Mouse (Mus musculus) lung, embryonic 16.5 days (tissue): ENCODE results near the gene Ndufv3. TPM values are rescaled to one million over a fixed set of nuclear protein-coding genes. Genes with fewer than 3 reads are reported as not detected.
"Not testable (repeated sequence)": the region's sequence is repeated elsewhere in the genome, so short reads cannot be mapped to it uniquely, and the experiment has no call there.

ENCODE experiments used
- ATAC-seq: fragments of 200-750 bp; cut with Nextera tagmentation; 2 replicates; pipeline ENCODE4 v1.8.0; 2017; ENCODE audit warnings: low read depth, mild to moderate bottlenecking, moderate library complexity
- H3K27ac ChIP-seq: fragments of 300-500 bp; sonication (generic); 2 replicates; pipeline ENCODE4 v1.5.1; 2014; ENCODE audit warnings: mild to moderate bottlenecking, control low read depth, low read length
- H3K27me3 ChIP-seq: fragments of 300-500 bp; sonication (generic); 2 replicates; pipeline ENCODE4 v1.6.1; 2014; ENCODE audit warnings: low read depth, low read length, mixed read lengths; ENCODE audit not compliant: control insufficient read depth, insufficient read depth
- H3K36me3 ChIP-seq: fragments of 300-500 bp; sonication (generic); 2 replicates; pipeline ENCODE4 v1.6.1; 2014; ENCODE audit warnings: low read length; ENCODE audit not compliant: control insufficient read depth, insufficient read depth
- H3K4me1 ChIP-seq: fragments of 300-500 bp; sonication (generic); replicated peaks from 2 replicates; pipeline ENCODE4 v1.6.1; 2014; ENCODE audit warnings: low read length, mixed read lengths; ENCODE audit not compliant: control insufficient read depth, insufficient read depth
- H3K4me2 ChIP-seq: fragments of 300-500 bp; sonication (generic); 2 replicates; pipeline ENCODE4 v1.6.1; 2014; ENCODE audit warnings: low read depth, low read length, control low read depth
- H3K4me3 ChIP-seq: fragments of 300-500 bp; sonication (generic); 2 replicates; pipeline ENCODE4 v1.5.1; 2014; ENCODE audit warnings: mild to moderate bottlenecking, low read length, control low read depth
- H3K9ac ChIP-seq: fragments of 300-500 bp; sonication (generic); 2 replicates; pipeline ENCODE4 v1.6.1; 2014; ENCODE audit warnings: low read length, control low read depth
- H3K9me3 ChIP-seq: fragments of 300-500 bp; sonication (generic); 2 replicates; pipeline ENCODE4 v1.6.1; 2016; ENCODE audit warnings: low read length; ENCODE audit not compliant: control insufficient read depth
- WGBS: fragments of 180-500 bp; shearing (Covaris S2); extraction: QIAGEN DNeasy Blood & Tissue Kit; methylation state at CpG from one replicate; pipeline ENCODE4 v1.1.7; 2014; 5-methylcytosine and 5-hydroxymethylcytosine counted together
- polyA plus RNA-seq: library from polyadenylated mRNA; unstranded; fragments of >200 nt; fragmentation: Nextera tagmentation; extraction: Ambion mirVana; gene quantifications from 2 replicates; pipeline ENCODE4 v1.2.1, GENCODE M21; 2015

The Ndufv3 gene
- polyA plus RNA-seq, 1 experiment from 2014 or later, result 253 TPM

- Histone ChIP-seq H3K27ac (no peak overlapping the region), H3K4me3 (no peak overlapping the region), H3K4me1 (peaks cover 13% of the 10 kb centered on the region), H3K4me2 (no peak overlapping the region), H3K9ac (no peak overlapping the region), H3K9me3 (no peaks in the 10 kb centered on the region), H3K36me3 (peaks cover 27% of the 10 kb centered on the region), H3K27me3 (no peaks in the 10 kb centered on the region)
- no peak for ATAC-seq
- WGBS, result 98% methylated on average over 3 of the region's 3 CpGs
Measured at GRCm38 (mm10) chr17:31525816-31526215, 5.9 kb downstream of the Ndufv3 start.

GRCm38 (mm10) chr17:31529314-31529713 is 9.4 kb downstream of the Ndufv3 start:
- Histone ChIP-seq H3K4me3 (no peak overlapping the region), H3K4me2 (no peak overlapping the region), H3K9ac (no peak overlapping the region), H3K36me3 (peaks cover 28% of the 10 kb centered on the region), H3K27ac (no peak overlapping the region), H3K27me3 (no peaks in the 10 kb centered on the region), H3K9me3 (no peaks in the 10 kb centered on the region), H3K4me1 (0 out of 2 replicates have a peak, but pooled peaks cover 4% of the 10 kb centered on the region)
- no peak for ATAC-seq
- WGBS, result 33% methylated on average over 15 of the region's 15 CpGs

GRCm38 (mm10) chr17:31531441-31532158 is 11.7 kb downstream of the Ndufv3 start:
- Histone ChIP-seq H3K9ac (no peak overlapping the region), H3K27ac (no peak overlapping the region), H3K9me3 (no peaks in the 10 kb centered on the region), H3K36me3 (peaks cover 28% of the 10 kb centered on the region), H3K4me2 (no peak overlapping the region), H3K27me3 (no peaks in the 10 kb centered on the region), H3K4me1 (peaks cover 10% of the 10 kb centered on the region), H3K4me3 (no peak overlapping the region)
- no peak for ATAC-seq
- WGBS, result 83% methylated on average over 14 of the region's 14 CpGs

- H3K27ac ChIP-seq, H3K9me3 ChIP-seq, H3K4me2 ChIP-seq, H3K27me3 ChIP-seq, H3K9ac ChIP-seq, H3K4me3 ChIP-seq, ATAC-seq: not testable (repeated sequence)
- Histone ChIP-seq H3K36me3 (peaks cover 21% of the 10 kb centered on the region), H3K4me1 (peaks cover 10% of the 10 kb centered on the region)
- 90% methylated on average over 3 of the region's 4 CpGs for WGBS
Measured at GRCm38 (mm10) chr17:31532331-31532730, 12.4 kb downstream of the Ndufv3 start.

GRCm38 (mm10) chr17:31535358-31535757 is 15.4 kb downstream of the Ndufv3 start:
- no peaks in the 10 kb centered on the region for H3K9me3 ChIP-seq
- H3K36me3 ChIP-seq, result peaks cover 11% of the 10 kb centered on the region
- no peak overlapping the region for H3K9ac ChIP-seq
- peaks cover 10% of the 10 kb centered on the region for H3K4me1 ChIP-seq
- no peaks in the 10 kb centered on the region for H3K27me3 ChIP-seq
- H3K4me3 ChIP-seq, result no peak overlapping the region
- H3K4me2 ChIP-seq, result peak overlapping the region; percentile 27; the same call in 1 of the 2 replicates
- 67% methylated on average over 4 of the region's 4 CpGs for WGBS
- H3K27ac ChIP-seq, result peak overlapping the region; percentile 81
- ATAC-seq, result 0 out of 2 replicates have a peak, but pooled peaks have one; percentile 19

GRCm38 (mm10) chr17:31535871-31536629 is 16.1 kb downstream of the Ndufv3 start:
- Histone ChIP-seq H3K4me1 (peaks cover 10% of the 10 kb centered on the region), H3K27me3 (no peaks in the 10 kb centered on the region), H3K36me3 (peaks cover 10% of the 10 kb centered on the region), H3K9ac (no peak overlapping the region), H3K4me2 (peak overlapping the region; percentile 27), H3K4me3 (no peak overlapping the region), H3K27ac (peak overlapping the region; percentile 81), H3K9me3 (no peaks in the 10 kb centered on the region)
- 19% methylated on average over 8 of the region's 8 CpGs for WGBS
- peak; percentile 90 for ATAC-seq

GRCm38 (mm10) chr17:31540101-31540500 is 20.2 kb downstream of the Ndufv3 start:
- Histone ChIP-seq H3K36me3 (no peaks in the 10 kb centered on the region), H3K9ac (no peak overlapping the region), H3K27ac (no peak overlapping the region), H3K4me1 (peaks cover 27% of the 10 kb centered on the region), H3K4me2 (no peak overlapping the region), H3K4me3 (no peak overlapping the region), H3K27me3 (no peaks in the 10 kb centered on the region), H3K9me3 (no peaks in the 10 kb centered on the region)
- ATAC-seq, result no peak
- 57% methylated on average over 3 of the region's 3 CpGs for WGBS

GRCm38 (mm10) chr17:31540809-31541459 is 21.0 kb downstream of the Ndufv3 start:
- no peaks in the 10 kb centered on the region for H3K27me3 ChIP-seq
- H3K4me3 ChIP-seq, result no peak overlapping the region
- no peaks in the 10 kb centered on the region for H3K36me3 ChIP-seq
- no peak overlapping the region for H3K4me2 ChIP-seq
- ATAC-seq, result no peak
- no peak overlapping the region for H3K9ac ChIP-seq
- peak overlapping the region; percentile 19 for H3K27ac ChIP-seq
- H3K4me1 ChIP-seq, result peaks cover 19% of the 10 kb centered on the region
- H3K9me3 ChIP-seq, result no peaks in the 10 kb centered on the region
- WGBS, result 48% methylated on average over 4 of the region's 4 CpGs

GRCm38 (mm10) chr17:31541460-31541831 is 21.5 kb downstream of the Ndufv3 start:
- no peak overlapping the region for H3K4me2 ChIP-seq
- peaks cover 17% of the 10 kb centered on the region for H3K4me1 ChIP-seq
- no peak overlapping the region for H3K4me3 ChIP-seq
- WGBS, result 32% methylated on average over 6 of the region's 6 CpGs
- no peaks in the 10 kb centered on the region for H3K9me3 ChIP-seq
- no peaks in the 10 kb centered on the region for H3K36me3 ChIP-seq
- H3K9ac ChIP-seq, result no peak overlapping the region
- H3K27me3 ChIP-seq, result no peaks in the 10 kb centered on the region
- peak overlapping the region; percentile 19 for H3K27ac ChIP-seq
- peak; percentile 36; the same call in 1 of the 2 replicates for ATAC-seq
